ENCODE assay signal across 21 mouse cellular contexts in the genomic region with DNA sequence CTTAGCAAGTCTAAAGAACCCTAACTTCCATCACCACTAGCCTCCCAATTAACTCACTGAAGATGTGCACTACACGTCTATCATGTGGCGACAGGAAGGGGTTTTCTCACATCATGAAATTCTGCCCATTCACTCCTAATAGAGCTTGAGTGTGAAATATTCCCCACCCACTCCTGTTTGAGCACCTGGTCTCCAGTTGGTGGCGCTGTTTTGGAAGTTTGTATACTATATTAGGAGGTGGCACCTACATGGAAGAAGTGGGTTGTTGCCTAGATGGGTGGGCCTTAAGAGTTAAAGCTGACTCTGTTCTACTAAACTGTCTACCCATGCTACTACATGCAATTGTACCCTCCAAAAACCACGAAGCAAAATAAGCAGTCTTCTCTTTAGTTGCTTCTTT. TPM values are rescaled to one million over a fixed set of nuclear protein-coding genes. Genes with fewer than 3 reads are reported as not detected.
DNase-seq lines count a peak whose midpoint lies in the region; ATAC-seq and TF ChIP-seq lines count a peak whose summit lies in the region.
"Had no signal": no experiment of that assay in that cellular context is flagged by ENCODE, and none has a peak within 500 bp of the region (broad histone marks: within the 10 kb centered on the region; RNA-seq: fewer than 3 reads in every experiment).

No protein-coding gene starts in this region.

- no peak for DNase-seq in liver, postnatal 0 days
- DNase-seq in liver, embryonic 11.5 days (ENCODE audit: low spot score) = no peak
- no peak for DNase-seq in Patski (ENCODE audit: low read depth, low spot score)
- peak; percentile 36 for DNase-seq in naive thymus-derived CD4-positive, alpha-beta T cell, adult 2 months (ENCODE audit: low read depth)
- DNase-seq in kidney, adult 18-20 months = no peak
- DNase-seq: adrenal gland, postnatal 14 days; cerebellum, adult 18-20 months; cerebellum, adult 9-11 months; cerebellum, postnatal 36 days; gastrocnemius, postnatal 10 days; heart, adult 18-20 months had no signal

- in situ Hi-C loops in Patski (cut with MboI; ENCODE audit: low pct_unique_long_range_greater_than_20kb) = no loop called here

- no peaks in the 10 kb centered on the region for H3K9me3 ChIP-seq in liver, postnatal 0 days (ENCODE audit: low read length)
- H3K9me3 ChIP-seq in liver, embryonic 11.5 days (ENCODE audit: control insufficient read depth, low read length) = no peaks in the 10 kb centered on the region
- no peaks in the 10 kb centered on the region for H3K9me3 ChIP-seq in E14TG2a.4 (ENCODE audit: low read length)
- H3K9me3 ChIP-seq in heart, embryonic 11.5 days (replicated peaks; ENCODE audit: control insufficient read depth, low read length) = no peaks in the 10 kb centered on the region
- H3K9me3 ChIP-seq: embryonic facial prominence, embryonic 13.5 days; forebrain, embryonic 12.5 days; heart, embryonic 10.5 days; heart, embryonic 15.5 days; hindbrain, embryonic 10.5 days had no signal

- H3K4me1 ChIP-seq in liver, postnatal 0 days (ENCODE audit: insufficient read depth) = peaks cover 12% of the 10 kb centered on the region; the same call in 1 of the 2 replicates
- H3K4me1 ChIP-seq in liver, embryonic 11.5 days (replicated peaks; ENCODE audit: control insufficient read depth, insufficient read depth, low read length) = no peaks in the 10 kb centered on the region; the same call in 1 of the 2 replicates
- H3K4me1 ChIP-seq in E14TG2a.4 (replicated peaks; ENCODE audit: low read depth, low read length) = peaks cover 14% of the 10 kb centered on the region
- H3K4me1 ChIP-seq in heart, embryonic 11.5 days (ENCODE audit: control insufficient read depth, insufficient read depth, low read length) = no peaks in the 10 kb centered on the region
- H3K4me1 ChIP-seq: heart, embryonic 10.5 days had no signal

- no peak overlapping the region for H3K27ac ChIP-seq in liver, postnatal 0 days (ENCODE audit: low read depth)
- H3K27ac ChIP-seq in liver, embryonic 11.5 days (ENCODE audit: low read depth, low read length) = no peak overlapping the region
- H3K27ac ChIP-seq in heart, embryonic 11.5 days (ENCODE audit: low read depth, low read length) = no peak overlapping the region
- H3K27ac ChIP-seq: embryonic facial prominence, embryonic 13.5 days; forebrain, embryonic 12.5 days; heart, embryonic 10.5 days; heart, embryonic 15.5 days; hindbrain, embryonic 10.5 days; hindbrain, embryonic 14.5 days had no signal

- no peak overlapping the region for H3K9ac ChIP-seq in liver, postnatal 0 days (replicated peaks)
- no peak overlapping the region for H3K9ac ChIP-seq in liver, embryonic 11.5 days (ENCODE audit: low read depth, low read length)
- H3K9ac ChIP-seq in heart, embryonic 11.5 days (ENCODE audit: low read depth, low read length) = no peak overlapping the region
- H3K9ac ChIP-seq: embryonic facial prominence, embryonic 13.5 days; forebrain, embryonic 12.5 days; heart, embryonic 15.5 days; hindbrain, embryonic 14.5 days had no signal

- no peak overlapping the region for H3K4me3 ChIP-seq in liver, postnatal 0 days (ENCODE audit: low read depth, low read length)
- H3K4me3 ChIP-seq in liver, embryonic 11.5 days (ENCODE audit: low read depth, low read length) = no peak overlapping the region
- H3K4me3 ChIP-seq in E14TG2a.4 (replicated peaks; ENCODE audit: low read length) = no peak overlapping the region
- H3K4me3 ChIP-seq in heart, embryonic 11.5 days (ENCODE audit: low read depth, low read length) = no peak overlapping the region
- H3K4me3 ChIP-seq: embryonic facial prominence, embryonic 13.5 days; forebrain, embryonic 12.5 days; heart, embryonic 10.5 days; heart, embryonic 15.5 days; hindbrain, embryonic 10.5 days had no signal

- no peak overlapping the region for H3K4me2 ChIP-seq in liver, postnatal 0 days (ENCODE audit: low read depth, low read length)
- H3K4me2 ChIP-seq in liver, embryonic 11.5 days = no peak overlapping the region
- H3K4me2 ChIP-seq in heart, embryonic 11.5 days = no peak overlapping the region
- H3K4me2 ChIP-seq: embryonic facial prominence, embryonic 13.5 days; forebrain, embryonic 12.5 days; heart, embryonic 15.5 days; hindbrain, embryonic 14.5 days had no signal

- WGBS in liver, postnatal 0 days (ENCODE audit: insufficient replicate concordance) = 58% methylated on average over 4 of the region's 4 CpGs
- WGBS in liver, embryonic 11.5 days = 65% methylated on average over 4 of the region's 4 CpGs
- 61% methylated on average over 4 of the region's 4 CpGs for WGBS in heart, embryonic 11.5 days (ENCODE audit: insufficient replicate concordance)

- TF ChIP-seq EP300 in liver, postnatal 0 days (IDR thresholded peaks at IDR 0.05; ENCODE audit: low read depth) = no peak

- CTCF ChIA-PET in Patski (lab: Charles Lee) = no interaction called here

- POLR2A ChIA-PET in Patski (lab: Charles Lee) = no interaction called here

- no peaks in the 10 kb centered on the region for H3K36me3 ChIP-seq in liver, postnatal 0 days (replicated peaks; ENCODE audit: insufficient read depth, low read length)
- H3K36me3 ChIP-seq in liver, embryonic 11.5 days (ENCODE audit: control insufficient read depth, insufficient read depth, low read length) = no peaks in the 10 kb centered on the region
- H3K36me3 ChIP-seq in E14TG2a.4 (ENCODE audit: insufficient read depth, low read length) = no peaks in the 10 kb centered on the region
- H3K36me3 ChIP-seq in heart, embryonic 11.5 days (ENCODE audit: control insufficient read depth, insufficient read depth, low read length) = no peaks in the 10 kb centered on the region
- H3K36me3 ChIP-seq: embryonic facial prominence, embryonic 13.5 days; forebrain, embryonic 12.5 days; heart, embryonic 10.5 days; heart, embryonic 15.5 days; hindbrain, embryonic 10.5 days had no signal

- no peak for ATAC-seq in liver, postnatal 0 days
- ATAC-seq in liver, embryonic 11.5 days (replicated peaks; ENCODE audit: low FRiP score) = no peak
- no peak for ATAC-seq in Patski
- ATAC-seq in heart, embryonic 11.5 days (replicated peaks; ENCODE audit: insufficient number of reproducible peaks, low FRiP score, low TSS enrichment) = no peak
- ATAC-seq: activated CD4-positive, CD25-positive, alpha-beta regulatory T cell, adult 4 months; forebrain, embryonic 16.5 days had no signal

- peak; percentile 26; the same call in 1 of the 2 replicates for TF ChIP-seq CTCF in liver, postnatal 0 days (IDR thresholded peaks at IDR 0.05; ENCODE audit: low read depth)
- TF ChIP-seq CTCF in E14TG2a.4 (conservative IDR thresholded peaks at IDR 0.05; ENCODE audit: low read length) (peak; percentile 70), Patski (IDR thresholded peaks at IDR 0.05) (peak; percentile 21)

- H3K27me3 ChIP-seq in liver, postnatal 0 days (ENCODE audit: insufficient read depth, low read length) = no peaks in the 10 kb centered on the region
- H3K27me3 ChIP-seq in liver, embryonic 11.5 days (replicated peaks; ENCODE audit: control insufficient read depth, insufficient read depth, low read length) = 0 out of 2 replicates have a peak, but pooled peaks cover 2% of the 10 kb centered on the region
- H3K27me3 ChIP-seq in E14TG2a.4 (ENCODE audit: insufficient read depth, low read length) (no peaks in the 10 kb centered on the region), Patski (peaks cover 3% of the 10 kb centered on the region)
- H3K27me3 ChIP-seq in heart, embryonic 11.5 days (ENCODE audit: control insufficient read depth, insufficient read depth, low read length) = no peaks in the 10 kb centered on the region; the same call in 1 of the 2 replicates
- H3K27me3 ChIP-seq: heart, embryonic 15.5 days had no signal

RNA-seq across cellular contexts. Expression of a gene that starts 4.7 kb away (rescaled TPM):
- polyA plus RNA-seq in liver, postnatal 0 days (2015; fragmentation: Nextera tagmentation; extraction: Ambion mirVana) = 1.4 and 1.7 TPM in 2 replicates
- polyA plus RNA-seq in liver, embryonic 11.5 days (2014; fragmentation: Nextera tagmentation; extraction: Ambion mirVana) = 0.26 and 0.33 TPM in 2 replicates
- 1.4 TPM for polyA plus RNA-seq in Patski (2021)
- 0.31 and 0.64 TPM in 2 replicates for polyA plus RNA-seq in heart, embryonic 11.5 days (2014; fragmentation: Nextera tagmentation; extraction: Ambion mirVana)
